Mouse (Mus musculus) left cerebral cortex, adult 11 months (tissue): Measurements from ENCODE around the gene A530032D15Rik.
A peak's percentile ranks its signal among the peaks of the same experiment; 100 is the strongest.
"Not testable (repeated sequence)": the region's sequence is repeated elsewhere in the genome, so short reads cannot be mapped to it uniquely, and the experiment has no call there.

Source experiments
- DNase-seq: peaks from one replicate; pipeline ENCODE4 v3.0.0; 2022; ENCODE audit warnings: low spot score

Gene A530032D15Rik

GRCm38 (mm10) chr1:85109753-85110152 is at the start of gene A530032D15Rik:
TSS of gene A530032D15Rik (minus strand) at chr1:85109853.
- not testable (repeated sequence) for DNase-seq

DNA sequence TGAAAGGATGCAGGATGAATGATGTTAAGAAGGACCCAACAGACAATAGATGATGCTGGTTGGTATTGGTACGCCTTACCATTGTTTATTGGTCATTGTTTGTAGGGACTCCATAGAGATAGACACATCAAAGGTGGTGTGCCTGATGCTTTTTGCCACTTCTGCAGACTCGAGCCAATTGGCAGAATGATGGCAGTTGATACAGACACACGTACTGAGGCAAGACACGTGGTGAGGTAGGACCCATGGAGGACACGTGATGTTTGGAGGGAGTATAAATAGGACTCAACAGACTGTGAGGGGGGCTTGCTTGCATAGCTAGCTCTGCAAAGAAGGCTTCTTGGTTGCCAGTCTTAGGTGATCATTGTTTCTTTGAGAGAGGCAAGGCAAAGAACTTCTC is 45.5 kb upstream of the A530032D15Rik start:
- DNase-seq, result not testable (repeated sequence)

GRCm38 (mm10) chr1:85133671-85134070 is 24.0 kb upstream of the A530032D15Rik start:
- DNase-seq, result not testable (repeated sequence)

GRCm38 (mm10) chr1:85121841-85122240 is 12.2 kb upstream of the A530032D15Rik start:
- not testable (repeated sequence) for DNase-seq

DNA sequence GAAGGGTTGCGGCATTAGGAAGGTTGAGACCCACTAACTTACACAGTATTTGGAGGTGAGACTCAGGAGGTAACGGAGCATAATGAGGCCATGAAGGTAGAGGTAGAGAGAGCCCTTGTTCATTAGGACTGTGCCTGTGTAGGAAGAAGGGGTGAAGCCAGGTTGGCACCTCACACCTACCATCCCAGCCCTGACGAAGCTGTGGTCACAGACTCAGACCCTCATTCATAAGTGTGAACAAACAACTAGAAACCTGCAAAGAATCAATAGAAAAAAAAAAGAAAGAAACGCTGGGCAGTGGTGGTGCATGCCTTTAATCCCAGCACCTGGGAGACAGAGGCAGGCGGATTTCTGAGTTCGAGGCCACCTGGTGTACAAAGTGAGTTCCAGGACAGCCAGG is 8.7 kb upstream of the A530032D15Rik start:
- DNase-seq, result not testable (repeated sequence)

DNA sequence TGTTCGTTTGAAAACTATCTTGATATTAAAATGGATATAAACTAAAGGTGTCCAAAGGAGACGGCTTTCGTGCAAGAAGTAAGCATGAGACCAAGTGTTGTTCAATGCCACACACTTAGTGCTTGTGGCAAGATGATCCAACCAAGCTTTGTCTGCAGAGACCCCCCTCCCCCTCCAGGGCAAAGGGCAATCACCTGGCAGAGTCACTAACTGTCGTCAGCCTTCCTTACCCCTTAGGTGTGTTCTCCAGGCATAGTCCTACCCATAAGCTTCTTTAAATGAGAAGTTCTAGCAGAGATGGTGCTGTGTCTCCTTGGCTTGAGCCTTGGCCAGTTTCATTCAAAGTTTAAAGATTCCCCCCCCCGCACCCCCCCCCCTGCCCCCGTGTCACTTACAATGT is 7.9 kb upstream of the A530032D15Rik start:
- DNase-seq, result not testable (repeated sequence)

- peak; percentile 44 for DNase-seq
Observed at GRCm38 (mm10) chr1:85114666-85115402, 5.2 kb upstream of the A530032D15Rik start.

- not testable (repeated sequence) for DNase-seq
Observed at GRCm38 (mm10) chr1:85114078-85114477, 4.4 kb upstream of the A530032D15Rik start.

DNA sequence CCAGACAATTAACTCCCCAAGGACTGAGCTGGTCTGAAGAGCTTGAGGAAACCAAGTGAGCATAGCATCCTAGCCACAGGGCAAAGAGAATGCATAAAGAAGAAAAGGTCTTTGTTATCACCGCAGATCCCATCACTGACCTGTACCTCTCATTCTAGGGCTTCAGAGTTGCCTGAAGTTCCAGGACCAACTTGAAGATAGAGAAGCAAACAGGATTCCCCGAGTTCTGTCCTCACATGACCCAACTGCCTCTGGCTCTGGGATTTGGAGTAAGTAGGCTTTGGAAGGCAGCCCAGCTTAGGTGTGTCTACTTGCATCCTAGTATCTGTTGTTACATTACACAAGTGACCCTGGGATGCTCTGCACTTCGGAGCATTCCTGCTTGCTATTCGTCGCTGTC is 3.2 kb upstream of the A530032D15Rik start:
- DNase-seq, result not testable (repeated sequence)

GRCm38 (mm10) chr1:85112266-85112665 is 2.6 kb upstream of the A530032D15Rik start:
- DNase-seq, result not testable (repeated sequence)

DNA sequence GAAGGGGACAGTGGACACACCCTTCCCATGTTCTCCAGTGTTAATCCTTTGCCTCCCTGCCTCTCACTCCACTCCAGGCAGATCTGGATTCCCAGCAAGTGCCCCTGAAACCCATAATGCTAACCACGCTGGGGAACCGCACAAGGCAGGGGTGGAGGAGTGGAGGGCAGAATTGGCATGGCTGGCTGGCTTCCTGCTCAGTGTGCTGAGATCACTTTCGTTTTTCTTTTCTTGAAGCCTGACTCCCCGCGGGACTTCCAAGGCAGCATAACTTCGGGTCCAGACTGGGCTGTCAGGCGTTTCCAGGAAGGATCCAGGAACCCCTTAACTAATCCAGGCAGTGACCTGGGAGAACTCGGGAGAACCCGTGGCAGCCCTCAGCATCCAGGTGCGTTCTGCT is 1.9 kb upstream of the A530032D15Rik start:
- DNase-seq, result not testable (repeated sequence)

DNA sequence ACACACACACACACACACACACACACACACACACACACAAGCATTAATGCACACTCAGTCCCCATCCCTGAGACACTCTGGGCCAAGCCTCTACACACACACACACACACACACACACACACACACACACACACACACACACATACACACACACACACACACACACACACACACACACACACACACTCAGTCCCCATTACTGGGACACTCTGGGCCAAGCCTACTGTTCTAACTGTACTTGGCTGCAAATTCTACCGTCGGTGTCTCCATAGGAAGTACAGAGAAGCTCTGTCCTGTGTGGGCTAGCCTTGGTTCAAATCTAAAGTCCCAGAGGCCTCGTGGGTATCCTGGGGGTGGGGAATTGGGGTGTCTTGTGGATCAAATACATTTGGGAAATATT is 1.2 kb upstream of the A530032D15Rik start:
- not testable (repeated sequence) for DNase-seq

- not testable (repeated sequence) for DNase-seq
Observed at GRCm38 (mm10) chr1:85106013-85106412, 3.6 kb downstream of the A530032D15Rik start.

DNA sequence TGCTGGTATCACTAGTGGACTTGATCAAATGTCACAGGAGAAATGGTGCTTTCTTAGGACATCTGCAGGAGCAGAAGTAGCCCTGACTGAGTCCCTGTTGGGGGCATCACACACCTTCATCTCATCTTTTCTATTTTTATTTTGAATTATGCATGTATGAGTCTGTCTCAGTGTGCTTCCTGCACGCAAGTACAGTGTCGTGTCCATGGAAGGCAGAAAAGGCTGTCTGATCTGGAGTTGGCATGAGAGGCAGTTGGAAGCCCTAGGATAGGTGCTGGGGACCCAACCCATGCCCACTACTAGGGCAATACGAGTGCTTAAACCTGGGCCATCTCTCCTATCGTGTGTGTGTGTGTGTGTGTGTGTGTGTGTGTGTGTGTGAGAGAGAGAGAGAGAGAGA is 4.3 kb downstream of the A530032D15Rik start:
- DNase-seq, result not testable (repeated sequence)

DNA sequence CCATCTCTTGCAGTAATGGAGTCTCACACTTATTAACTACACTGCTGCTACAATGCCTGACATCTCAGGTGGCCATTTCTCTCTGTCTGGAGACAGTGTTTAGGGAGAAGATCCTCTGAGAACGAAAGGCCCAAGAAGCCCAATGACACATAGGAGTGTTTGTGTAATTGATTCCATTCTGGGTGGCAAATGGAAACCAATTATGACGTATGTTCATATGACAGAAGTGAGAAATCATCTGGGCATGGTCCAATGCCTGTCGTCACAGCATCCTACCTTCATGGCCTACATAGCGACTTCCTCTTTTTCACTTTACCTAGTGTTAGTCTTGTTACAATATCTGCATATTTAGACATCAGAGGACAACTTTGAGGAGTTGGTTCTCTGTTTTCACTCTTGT is 7.9 kb downstream of the A530032D15Rik start:
- DNase-seq, result not testable (repeated sequence)

- not testable (repeated sequence) for DNase-seq
Observed at GRCm38 (mm10) chr1:85099864-85100263, 9.8 kb downstream of the A530032D15Rik start, which contains the start of gene Gm10553. TSS of gene Gm10553 (plus strand) at chr1:85100164.

- not testable (repeated sequence) for DNase-seq
Observed at GRCm38 (mm10) chr1:85099081-85099480, 10.6 kb downstream of the A530032D15Rik start.

GRCm38 (mm10) chr1:85093011-85093572 is 16.6 kb downstream of the A530032D15Rik start:
- not testable (repeated sequence) for DNase-seq

- DNase-seq, result not testable (repeated sequence)
Observed at GRCm38 (mm10) chr1:85092169-85092568, 17.5 kb downstream of the A530032D15Rik start.

DNA sequence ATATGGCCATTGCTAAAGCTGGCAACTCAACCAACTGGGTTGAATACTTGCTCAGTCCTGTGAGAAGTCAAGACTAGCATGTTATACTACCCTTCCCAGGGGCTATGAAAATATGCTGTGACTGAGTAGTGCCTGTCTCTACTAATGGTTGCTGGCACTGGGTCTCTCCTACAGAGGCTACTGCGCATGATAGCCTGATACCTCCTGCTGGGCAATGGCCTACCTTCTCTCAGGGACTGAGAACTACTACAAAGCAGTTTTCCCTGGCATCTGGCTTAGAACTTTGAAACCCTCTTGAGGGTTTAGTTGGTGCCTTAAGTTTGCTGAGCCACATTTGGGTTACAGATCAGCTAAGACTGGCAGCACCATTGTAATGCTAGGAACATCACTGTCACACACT is 23.4 kb downstream of the A530032D15Rik start:
- not testable (repeated sequence) for DNase-seq

- not testable (repeated sequence) for DNase-seq
Observed at GRCm38 (mm10) chr1:85084803-85085202, 24.9 kb downstream of the A530032D15Rik start.

DNA sequence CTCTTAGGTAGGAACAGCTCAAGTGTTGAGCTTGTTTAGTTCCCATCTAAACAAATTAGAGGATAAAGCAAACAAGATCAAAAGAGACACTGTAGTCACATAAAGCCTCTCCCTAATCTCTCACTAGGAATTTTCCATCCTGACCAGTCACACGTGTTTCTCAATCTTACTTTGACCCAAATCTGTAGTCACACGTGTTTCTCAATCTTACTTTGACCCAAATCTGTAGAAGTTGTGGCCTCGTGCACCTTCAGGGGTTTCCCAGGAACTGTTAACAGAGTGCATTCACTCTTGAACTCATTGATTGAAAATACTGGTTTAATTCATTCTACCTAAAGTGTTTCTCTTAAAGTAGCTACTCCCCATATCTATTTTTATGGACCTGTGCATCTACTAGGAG is 36.6 kb downstream of the A530032D15Rik start:
- not testable (repeated sequence) for DNase-seq

- DNase-seq, result not testable (repeated sequence)
Observed at GRCm38 (mm10) chr1:85071690-85072089, 38.0 kb downstream of the A530032D15Rik start.
